Mouse (Mus musculus) heart, adult 11 months (tissue): Measurements from ENCODE around the gene Otud7a.

ENCODE experiments used
- DNase-seq: peaks from one replicate; pipeline ENCODE4 v3.0.0; 2022

Gene Otud7a

GRCm38 (mm10) chr7:63444484-63445345 lies at the start of gene Otud7a:
Gene Otud7a, plus strand, starts transcription at chr7:63444751.
- peak; percentile 96 for DNase-seq

- DNase-seq, result no peak
These were observed 38.6 kb upstream of the Otud7a start for GRCm38 (mm10) chr7:63405988-63406387.

- no peak for DNase-seq
These were observed 772 bp downstream of the Otud7a start for GRCm38 (mm10) chr7:63445346-63445700.

GRCm38 (mm10) chr7:63446951-63447350 lies 2.4 kb downstream of the Otud7a start:
- no peak for DNase-seq

- DNase-seq, result peak; percentile 40
These were observed 10.7 kb downstream of the Otud7a start for GRCm38 (mm10) chr7:63455228-63455627.

GRCm38 (mm10) chr7:63462234-63462633 lies 17.7 kb downstream of the Otud7a start:
- DNase-seq, result peak; percentile 24

- peak; percentile 45 for DNase-seq
These were observed 18.1 kb downstream of the Otud7a start for GRCm38 (mm10) chr7:63462684-63463083.

GRCm38 (mm10) chr7:63466729-63467128 lies 22.2 kb downstream of the Otud7a start:
- no peak for DNase-seq

GRCm38 (mm10) chr7:63468258-63468657 lies 23.7 kb downstream of the Otud7a start:
- DNase-seq, result peak; percentile 58

- peak; percentile 22 for DNase-seq
These were observed 38.5 kb downstream of the Otud7a start for GRCm38 (mm10) chr7:63483091-63483490.

GRCm38 (mm10) chr7:63497051-63497547 lies 52.5 kb downstream of the Otud7a start:
- peak; percentile 53 for DNase-seq

- peak; percentile 41 for DNase-seq
These were observed 59.7 kb downstream of the Otud7a start for GRCm38 (mm10) chr7:63504202-63504601.

GRCm38 (mm10) chr7:63508079-63508478 lies 63.5 kb downstream of the Otud7a start:
- peak; percentile 71 for DNase-seq

GRCm38 (mm10) chr7:63509825-63510224 lies 65.3 kb downstream of the Otud7a start:
- DNase-seq, result peak; percentile 53

- peak; percentile 45 for DNase-seq
These were observed 66.9 kb downstream of the Otud7a start for GRCm38 (mm10) chr7:63511458-63511857.

- DNase-seq, result peak; percentile 65
These were observed 68.0 kb downstream of the Otud7a start for GRCm38 (mm10) chr7:63512561-63512960.

- DNase-seq, result no peak
These were observed 71.8 kb downstream of the Otud7a start for GRCm38 (mm10) chr7:63516141-63516895.

- no peak for DNase-seq
These were observed 75.7 kb downstream of the Otud7a start for GRCm38 (mm10) chr7:63520299-63520698.

GRCm38 (mm10) chr7:63522403-63522802 lies 77.9 kb downstream of the Otud7a start:
- no peak for DNase-seq

GRCm38 (mm10) chr7:63523051-63523450 lies 78.5 kb downstream of the Otud7a start:
- DNase-seq, result no peak

GRCm38 (mm10) chr7:63540293-63540692 lies 95.7 kb downstream of the Otud7a start:
- no peak for DNase-seq

GRCm38 (mm10) chr7:63554457-63554856 lies 109.9 kb downstream of the Otud7a start:
- DNase-seq, result no peak

- DNase-seq, result no peak
These were observed 111.8 kb downstream of the Otud7a start for GRCm38 (mm10) chr7:63556324-63556723.

- no peak for DNase-seq
These were observed 114.4 kb downstream of the Otud7a start for GRCm38 (mm10) chr7:63558918-63559317.
